Mouse (Mus musculus) embryonic facial prominence, embryonic 14.5 days (tissue): ENCODE measurements around the gene Raet1d. TPM values are rescaled to one million over a fixed set of nuclear protein-coding genes. Genes with fewer than 3 reads are reported as not detected.
A peak's percentile ranks its signal among the peaks of the same experiment; 100 is the strongest.
"Not testable (repeated sequence)": the region's sequence is repeated elsewhere in the genome, so short reads cannot be mapped to it uniquely, and the experiment has no call there.

Source experiments
- ATAC-seq: fragments of 200-750 bp; cut with Nextera tagmentation; 2 replicates; pipeline ENCODE4 v1.8.0; 2017; ENCODE audit warnings: low read depth, moderate number of reproducible peaks, moderate TSS enrichment
- DNase-seq: peaks from one replicate; pipeline ENCODE4 v3.0.0-alpha.2; 2015; ENCODE audit warnings: low spot score
- H3K27ac ChIP-seq: fragments of 300-500 bp; sonication (generic); replicated peaks from 2 replicates; pipeline ENCODE4 v1.5.1; 2014; ENCODE audit warnings: low read depth, mild to moderate bottlenecking, low read length, moderate library complexity
- H3K27me3 ChIP-seq: fragments of 300-500 bp; sonication (generic); replicated peaks from 2 replicates; pipeline ENCODE4 v1.6.1; 2014; ENCODE audit warnings: low read length; ENCODE audit not compliant: control insufficient read depth, insufficient read depth
- H3K36me3 ChIP-seq: fragments of 300-500 bp; sonication (generic); 2 replicates; pipeline ENCODE4 v1.6.1; 2014; ENCODE audit warnings: low read length, mixed read lengths; ENCODE audit not compliant: control insufficient read depth, insufficient read depth
- H3K4me1 ChIP-seq: fragments of 300-500 bp; sonication (generic); 2 replicates; pipeline ENCODE4 v1.6.1; 2014; ENCODE audit warnings: antibody characterized with exemption, low read length; ENCODE audit not compliant: control insufficient read depth, insufficient read depth
- H3K4me2 ChIP-seq: fragments of 300-500 bp; sonication (generic); 2 replicates; pipeline ENCODE4 v1.6.1; 2014; ENCODE audit warnings: low read depth, mild to moderate bottlenecking, low read length, moderate library complexity, mixed read lengths
- H3K4me3 ChIP-seq: fragments of 300-500 bp; sonication (generic); 2 replicates; pipeline ENCODE4 v1.5.1; 2014; ENCODE audit warnings: low read depth, mild to moderate bottlenecking, low read length
- H3K9ac ChIP-seq: fragments of 300-500 bp; sonication (generic); 2 replicates; pipeline ENCODE4 v1.6.1; 2014; ENCODE audit warnings: low read depth, mild to moderate bottlenecking, low read length, moderate library complexity, mixed read lengths
- H3K9me3 ChIP-seq: fragments of 300-500 bp; sonication (generic); 2 replicates; pipeline ENCODE4 v1.6.1; 2016; ENCODE audit warnings: low read length; ENCODE audit not compliant: control insufficient read depth
- WGBS: fragments of 180-500 bp; shearing (Covaris S2); extraction: QIAGEN DNeasy Blood & Tissue Kit; methylation state at CpG from one replicate; pipeline ENCODE4 v1.1.7; 2014; 5-methylcytosine and 5-hydroxymethylcytosine counted together
- polyA plus RNA-seq: library from polyadenylated mRNA; unstranded; fragments of >200 nt; fragmentation: Nextera tagmentation; extraction: Ambion mirVana; gene quantifications from 2 replicates; pipeline ENCODE4 v1.2.1, GENCODE M21; 2014

Raet1d gene
- polyA plus RNA-seq, 1 experiment from 2014 or later: 11.1 TPM

GRCm38 (mm10) chr10:22362466-22362865 is 2.1 kb downstream of the Raet1d start:
- not testable (repeated sequence) for H3K4me3 ChIP-seq, H3K36me3 ChIP-seq, ATAC-seq, H3K9ac ChIP-seq, H3K4me2 ChIP-seq, DNase-seq, H3K4me1 ChIP-seq, H3K27ac ChIP-seq, H3K27me3 ChIP-seq, H3K9me3 ChIP-seq
- WGBS: 93% methylated on average over 1 of the region's 2 CpGs

- not testable (repeated sequence) for H3K27ac ChIP-seq, H3K4me2 ChIP-seq, ATAC-seq, H3K4me1 ChIP-seq, H3K9me3 ChIP-seq, DNase-seq, H3K27me3 ChIP-seq, H3K4me3 ChIP-seq, H3K9ac ChIP-seq, H3K36me3 ChIP-seq
- 89% methylated on average over 2 of the region's 2 CpGs for WGBS
Observed at GRCm38 (mm10) chr10:22364915-22365314, 4.6 kb downstream of the Raet1d start.

GRCm38 (mm10) chr10:22381226-22381625 is 20.9 kb downstream of the Raet1d start:
- not testable (repeated sequence) for H3K4me3 ChIP-seq, DNase-seq, H3K4me2 ChIP-seq, H3K9me3 ChIP-seq, ATAC-seq, H3K4me1 ChIP-seq, H3K9ac ChIP-seq, H3K27ac ChIP-seq, H3K36me3 ChIP-seq, H3K27me3 ChIP-seq
- WGBS: 7% methylated on average over 5 of the region's 10 CpGs

- H3K27ac ChIP-seq: not testable (repeated sequence)
- WGBS: 90% methylated on average over 7 of the region's 7 CpGs
Observed at GRCm38 (mm10) chr10:22390146-22390545, 29.8 kb downstream of the Raet1d start.

GRCm38 (mm10) chr10:22391616-22392015 is 31.3 kb downstream of the Raet1d start:
- WGBS: 75% methylated on average over 2 of the region's 5 CpGs
- H3K4me1 ChIP-seq, H3K27ac ChIP-seq, H3K9ac ChIP-seq, ATAC-seq, H3K36me3 ChIP-seq, H3K4me2 ChIP-seq, H3K9me3 ChIP-seq, H3K4me3 ChIP-seq, H3K27me3 ChIP-seq, DNase-seq: not testable (repeated sequence)

More at GRCm38 (mm10) chr10:22390146-22390545, 29.8 kb downstream of the Raet1d start:
- H3K4me1 ChIP-seq, H3K4me2 ChIP-seq, H3K36me3 ChIP-seq, H3K9ac ChIP-seq, H3K9me3 ChIP-seq, H3K27me3 ChIP-seq, ATAC-seq, H3K4me3 ChIP-seq, DNase-seq: not testable (repeated sequence)

GRCm38 (mm10) chr10:22393028-22393824 is 32.9 kb downstream of the Raet1d start:
- ATAC-seq: peak; percentile 68
- not testable (repeated sequence) for DNase-seq, H3K9me3 ChIP-seq, H3K9ac ChIP-seq, H3K4me3 ChIP-seq, H3K36me3 ChIP-seq, H3K4me2 ChIP-seq, H3K27me3 ChIP-seq, H3K4me1 ChIP-seq, H3K27ac ChIP-seq
- no CpG with 5 or more reads among the region's 2 CpGs for WGBS

- not testable (repeated sequence) for ATAC-seq
Observed at GRCm38 (mm10) chr10:22396680-22397079, 36.3 kb downstream of the Raet1d start.

GRCm38 (mm10) chr10:22402225-22402917 is 42.0 kb downstream of the Raet1d start:
- H3K9ac ChIP-seq, H3K4me1 ChIP-seq, H3K4me3 ChIP-seq, H3K36me3 ChIP-seq, H3K27me3 ChIP-seq, H3K4me2 ChIP-seq, H3K9me3 ChIP-seq, H3K27ac ChIP-seq: not testable (repeated sequence)
- ATAC-seq: peak; percentile 79
- DNase-seq: peak; percentile 64
- 0% methylated on average over 8 of the region's 11 CpGs for WGBS

More at GRCm38 (mm10) chr10:22396680-22397079, 36.3 kb downstream of the Raet1d start:
- WGBS: 9% methylated on average over 1 of the region's 1 CpGs
- H3K4me1 ChIP-seq, H3K36me3 ChIP-seq, DNase-seq, H3K27me3 ChIP-seq, H3K9ac ChIP-seq, H3K27ac ChIP-seq, H3K4me3 ChIP-seq, H3K9me3 ChIP-seq, H3K4me2 ChIP-seq: not testable (repeated sequence)
